Mouse (Mus musculus): Measurements from ENCODE around the gene Sdk2.

Sdk2 gene

GRCm38 (mm10) chr11:113733631-113734364, 333.0 kb downstream of the Sdk2 start:
- no peak for DNase-seq

DNA sequence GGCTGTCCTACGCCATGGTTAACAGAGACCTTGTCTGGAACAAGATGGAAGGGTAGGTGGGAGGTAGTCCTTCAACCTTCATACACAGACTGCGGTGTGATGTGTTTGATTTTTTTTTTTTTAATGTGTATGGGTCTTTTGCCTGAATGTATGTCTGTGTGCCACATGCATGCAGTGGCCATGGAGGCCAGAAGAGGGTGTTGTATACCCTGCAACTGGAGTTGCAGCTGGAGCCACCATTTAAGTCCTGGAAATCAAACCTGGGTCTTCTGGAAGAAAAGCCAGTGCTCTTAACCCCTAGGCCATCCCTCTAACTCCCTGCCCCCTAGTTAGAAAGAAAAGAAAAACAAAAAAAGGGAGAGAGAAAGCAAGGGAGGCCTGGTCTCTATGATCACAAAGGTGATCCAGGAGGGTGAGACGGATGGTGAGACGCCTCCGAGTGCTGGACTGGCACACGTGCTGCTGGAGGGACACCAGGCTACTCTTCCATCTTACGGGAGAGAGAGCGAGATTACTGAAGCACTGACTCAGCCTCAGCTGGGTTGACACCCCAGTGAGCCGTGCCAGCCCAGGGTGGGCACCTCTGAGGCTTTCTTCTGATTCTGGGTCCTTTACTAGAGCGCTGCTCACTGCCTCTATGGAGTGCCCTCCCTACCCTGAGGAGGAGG, 334.8 kb downstream of the Sdk2 start:
- no peak for DNase-seq

DNA sequence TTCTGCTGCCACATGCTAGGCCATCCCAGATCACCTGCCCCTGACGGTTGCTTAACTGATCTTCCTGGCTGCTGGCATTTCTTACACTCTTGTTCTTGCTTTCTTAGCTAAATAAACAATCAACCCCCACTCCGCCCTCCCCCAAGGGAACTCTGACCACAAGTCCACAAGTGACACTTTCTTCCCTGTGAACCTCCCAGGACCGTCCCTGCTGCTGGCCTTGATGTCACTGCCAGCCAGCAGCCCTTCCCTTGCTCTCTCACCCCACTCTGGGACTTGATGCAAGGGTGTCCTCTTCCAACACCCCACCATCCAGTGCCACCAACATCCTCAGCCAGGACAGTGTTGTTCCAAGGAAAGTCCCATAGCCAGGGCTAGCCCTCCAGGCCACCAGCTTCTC, 336.0 kb downstream of the Sdk2 start:
- DNase-seq: no peak

DNA sequence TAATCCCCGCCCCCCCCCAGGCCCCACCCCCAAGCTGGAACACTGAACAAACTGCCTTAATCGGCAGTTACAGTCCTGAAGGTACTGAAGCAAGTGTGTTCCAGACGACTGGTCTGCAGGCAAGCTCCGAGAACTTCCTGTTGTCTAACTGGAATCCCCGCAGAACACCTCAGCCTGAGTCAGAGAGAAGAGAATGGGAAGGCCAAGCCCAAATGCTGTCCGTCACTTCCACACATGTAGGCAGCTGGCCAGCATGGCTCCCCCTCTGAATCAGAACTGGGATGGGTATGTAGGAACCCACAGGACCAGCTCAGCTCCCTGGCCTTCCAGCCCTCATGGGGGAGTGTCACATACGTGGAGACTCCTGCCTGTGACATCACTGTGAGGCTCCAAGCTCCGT, 336.9 kb downstream of the Sdk2 start:
- DNase-seq: no peak

- DNase-seq: no peak
Measured at GRCm38 (mm10) chr11:113729239-113729638, 337.6 kb downstream of the Sdk2 start.

DNA sequence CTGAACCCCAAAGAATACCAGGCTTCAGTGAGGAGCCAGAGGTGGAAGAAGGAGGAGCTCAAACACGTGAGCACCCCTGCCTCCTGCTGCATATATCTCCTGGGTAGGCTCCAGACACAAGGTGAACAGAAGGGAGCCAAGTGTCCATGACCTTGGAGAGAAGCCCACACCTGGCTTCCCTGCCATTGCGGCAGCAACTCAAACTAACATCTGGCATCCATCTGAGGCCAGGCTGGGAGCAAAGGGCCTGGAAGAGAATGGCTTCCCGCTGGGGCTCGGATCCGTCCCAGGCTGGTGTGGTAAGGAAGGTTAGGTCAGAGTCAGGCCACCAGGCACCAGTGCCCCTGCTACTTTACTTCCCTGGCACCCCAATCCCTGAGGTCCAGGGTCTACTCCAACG, 338.9 kb downstream of the Sdk2 start:
- DNase-seq: no peak

DNA sequence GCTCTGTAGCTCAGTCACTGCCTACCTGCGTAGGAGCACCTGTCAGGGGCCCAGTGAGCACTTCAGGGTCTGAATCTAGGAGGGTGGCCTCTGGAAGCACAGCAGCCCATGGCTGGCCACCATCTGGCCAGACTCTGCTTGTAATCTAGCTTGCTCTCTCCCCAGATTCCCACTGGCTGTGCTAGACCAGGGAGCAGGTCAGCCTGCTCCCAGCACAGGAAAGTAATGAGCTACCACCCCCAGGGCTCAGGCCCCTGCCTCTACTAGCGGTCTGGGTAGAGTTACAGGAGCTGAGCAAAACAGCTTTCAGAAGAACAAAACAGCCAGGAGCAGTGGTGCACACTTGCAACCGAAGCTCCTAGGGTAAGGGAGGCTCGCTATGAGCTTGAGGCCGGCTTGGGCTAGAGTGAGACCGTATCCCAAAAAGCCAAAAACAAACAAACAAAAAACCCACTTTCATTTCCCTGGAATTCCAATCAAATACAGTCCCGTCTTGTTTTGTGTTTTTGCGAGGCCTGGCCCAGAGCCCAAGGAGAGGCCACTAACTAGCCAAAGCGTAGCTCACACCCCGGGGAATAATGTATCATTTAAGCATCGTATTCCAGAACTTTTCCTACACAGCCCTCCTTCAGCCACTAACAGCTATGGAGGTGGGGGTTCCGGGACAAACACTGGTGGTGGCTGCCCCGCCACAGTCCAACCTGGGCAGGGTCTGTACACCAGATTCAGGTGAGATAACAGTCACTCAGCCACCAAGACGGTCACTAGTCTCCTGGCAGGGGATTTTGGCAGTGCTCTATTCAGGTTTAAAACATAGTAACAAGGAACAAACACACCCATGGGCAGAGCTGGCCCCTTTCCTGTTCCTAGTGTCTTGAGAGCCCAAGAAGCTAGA, 339.6 kb downstream of the Sdk2 start:
- no peak for DNase-seq
